Mouse (Mus musculus): Measurements from ENCODE around the gene Pgam2. TPM values are rescaled to one million over a fixed set of nuclear protein-coding genes. Genes with fewer than 3 reads are reported as not detected.
A peak's percentile ranks its signal among the peaks of the same experiment; 100 is the strongest.

Pgam2 gene
- total RNA-seq, 2 experiments from 2014 or later: 14.4 to 14.8 TPM

GRCm38 (mm10) chr11:5805711-5806110, 2.2 kb upstream of the Pgam2 start:
- DNase-seq: no peak

DNA sequence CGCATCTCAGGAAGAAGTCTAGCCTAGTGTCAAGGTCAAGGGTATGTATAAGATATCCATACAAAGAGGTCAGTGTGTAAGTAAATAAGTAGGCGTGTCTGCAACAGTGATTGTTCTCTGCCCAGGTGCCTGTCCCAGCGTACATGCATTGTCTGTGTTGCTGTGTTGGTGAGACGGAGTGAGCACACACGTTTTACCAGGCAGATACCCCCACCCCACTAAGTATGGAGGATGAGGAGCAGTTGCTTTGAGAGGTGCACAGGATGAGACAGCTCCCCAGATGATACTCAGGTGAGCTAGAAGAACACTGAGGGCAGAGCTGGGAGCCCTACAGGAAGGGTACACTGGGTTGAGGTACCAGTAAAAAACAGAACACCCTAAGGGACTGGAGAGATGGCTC, 641 bp upstream of the Pgam2 start:
- DNase-seq: no peak

GRCm38 (mm10) chr11:5802457-5803217, 896 bp downstream of the Pgam2 start:
- no peak for DNase-seq

DNA sequence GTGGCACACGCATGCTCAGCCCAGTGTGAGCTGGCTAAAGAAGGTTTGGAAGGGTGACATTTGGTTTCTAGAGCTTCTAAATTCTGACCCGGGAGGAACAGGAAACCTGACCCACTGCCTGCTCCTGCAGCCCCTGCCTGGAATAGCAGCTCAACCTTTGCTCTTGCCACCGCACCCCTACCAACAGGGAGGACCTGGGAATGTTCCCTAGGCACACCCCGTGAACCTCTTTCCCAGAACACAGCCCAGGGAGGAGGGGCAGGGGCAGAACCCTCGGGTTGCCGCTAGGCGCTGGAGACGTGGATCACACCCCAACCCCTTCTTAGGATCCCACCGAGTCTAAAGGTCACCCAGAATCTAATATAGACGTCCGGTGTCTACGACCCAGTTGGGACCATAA, 1.5 kb downstream of the Pgam2 start:
- DNase-seq: no peak

GRCm38 (mm10) chr11:5801511-5801910, 2.0 kb downstream of the Pgam2 start:
- DNase-seq: no peak

DNA sequence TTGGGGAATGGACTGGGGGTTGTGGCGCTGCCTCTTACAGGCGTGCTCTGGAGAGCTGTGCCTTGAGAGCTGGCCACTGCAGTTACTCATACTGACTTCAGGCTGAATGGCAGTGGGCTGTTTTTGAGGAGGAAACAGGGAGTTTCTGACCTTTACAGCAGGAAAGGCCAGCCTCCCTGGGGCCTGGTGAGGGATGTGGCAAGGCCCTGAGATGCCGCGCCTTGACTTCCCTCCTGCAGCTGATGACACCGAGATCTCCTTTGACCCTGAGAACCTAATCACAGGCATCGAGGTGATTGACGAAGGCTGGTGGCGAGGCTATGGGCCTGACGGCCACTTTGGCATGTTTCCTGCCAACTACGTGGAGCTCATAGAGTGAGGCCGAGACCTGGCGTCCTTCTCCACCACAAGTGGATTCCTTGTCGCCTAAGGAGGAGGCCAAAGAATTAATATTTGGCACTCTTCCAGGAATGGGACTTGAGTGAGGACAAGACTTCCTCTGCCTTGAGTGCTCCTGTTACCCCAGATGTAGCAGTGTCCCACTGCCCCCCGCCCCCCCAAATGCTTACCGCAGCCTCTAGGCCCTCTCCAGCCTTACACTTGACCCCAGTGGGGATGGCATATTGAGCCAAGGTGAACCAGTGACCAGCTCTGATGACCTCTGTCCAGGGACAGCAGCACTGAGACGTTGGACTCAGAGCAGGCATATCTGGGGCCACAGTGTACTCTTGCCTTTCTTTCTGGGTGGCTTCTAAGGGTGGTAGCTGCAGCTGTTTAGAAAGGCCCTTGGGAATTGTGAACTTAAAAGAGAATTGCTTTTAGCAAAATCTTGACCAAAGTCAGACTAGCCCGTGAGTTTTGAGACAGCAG, 3.7 kb downstream of the Pgam2 start:
- no peak for DNase-seq

- no peak for DNase-seq
Measured at GRCm38 (mm10) chr11:5797928-5798327, 5.6 kb downstream of the Pgam2 start.

- no peak for DNase-seq
Measured at GRCm38 (mm10) chr11:5797371-5797770, 6.2 kb downstream of the Pgam2 start.

GRCm38 (mm10) chr11:5796939-5797338, 6.6 kb downstream of the Pgam2 start:
- no peak for DNase-seq

DNA sequence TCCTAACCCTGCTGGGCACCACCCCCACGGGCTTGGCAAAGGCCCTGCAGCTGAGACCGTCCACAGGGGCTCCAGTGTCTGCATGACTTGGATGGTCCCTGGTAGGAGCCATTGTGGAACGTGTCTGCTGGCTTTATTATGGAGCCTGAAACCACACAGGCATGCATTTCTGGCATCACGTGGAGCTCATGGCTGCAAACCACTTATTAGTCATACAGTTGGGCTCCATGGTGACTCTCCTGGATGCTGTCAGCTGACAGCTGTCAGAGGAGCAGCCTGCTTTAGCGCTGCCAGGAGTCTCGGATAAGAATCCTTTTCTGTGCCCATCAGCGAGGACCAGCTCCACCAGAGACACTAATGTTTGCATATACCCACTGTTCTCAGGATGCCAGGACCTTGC, 7.8 kb downstream of the Pgam2 start:
- DNase-seq: peak; percentile 64 to 76

DNA sequence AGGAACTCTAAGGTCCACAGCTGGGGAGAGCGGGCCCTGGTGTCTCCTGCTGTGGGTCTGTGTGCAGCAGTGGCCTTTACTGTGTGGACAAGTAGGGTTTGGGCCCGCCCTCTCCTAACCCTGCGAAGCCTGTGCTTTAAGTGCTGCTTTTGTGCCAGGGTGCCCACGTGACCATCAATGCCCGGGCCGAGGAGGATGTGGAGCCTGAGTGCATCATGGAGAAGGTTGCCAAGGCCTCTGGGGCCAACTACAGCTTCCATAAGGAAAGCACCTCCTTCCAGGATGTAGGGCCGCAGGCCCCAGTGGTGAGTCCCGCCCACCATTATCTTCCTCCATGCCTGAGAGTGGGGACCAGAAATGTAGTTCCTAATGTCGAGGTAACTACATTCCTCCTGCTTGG, 8.2 kb downstream of the Pgam2 start:
- no peak for DNase-seq

DNA sequence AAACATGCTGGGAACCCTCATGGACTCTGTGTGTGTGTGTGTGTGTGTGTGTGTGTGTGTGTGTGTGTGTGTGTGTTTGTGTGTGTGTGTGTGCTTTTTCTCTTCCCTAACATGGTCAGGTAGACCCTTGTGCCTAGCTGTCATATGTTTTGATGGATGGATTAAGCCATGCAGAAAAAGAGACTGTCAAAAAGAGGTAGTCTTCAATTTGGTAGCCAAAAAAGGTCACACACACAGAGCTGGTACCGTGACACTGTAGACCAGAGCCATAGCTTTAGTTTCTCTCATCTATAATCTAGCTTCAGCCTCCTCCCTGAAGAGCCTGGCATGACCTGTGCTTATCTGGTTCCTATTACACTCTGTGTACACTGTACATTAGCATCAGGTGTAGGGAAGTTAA, 13.1 kb downstream of the Pgam2 start:
- no peak for DNase-seq

DNA sequence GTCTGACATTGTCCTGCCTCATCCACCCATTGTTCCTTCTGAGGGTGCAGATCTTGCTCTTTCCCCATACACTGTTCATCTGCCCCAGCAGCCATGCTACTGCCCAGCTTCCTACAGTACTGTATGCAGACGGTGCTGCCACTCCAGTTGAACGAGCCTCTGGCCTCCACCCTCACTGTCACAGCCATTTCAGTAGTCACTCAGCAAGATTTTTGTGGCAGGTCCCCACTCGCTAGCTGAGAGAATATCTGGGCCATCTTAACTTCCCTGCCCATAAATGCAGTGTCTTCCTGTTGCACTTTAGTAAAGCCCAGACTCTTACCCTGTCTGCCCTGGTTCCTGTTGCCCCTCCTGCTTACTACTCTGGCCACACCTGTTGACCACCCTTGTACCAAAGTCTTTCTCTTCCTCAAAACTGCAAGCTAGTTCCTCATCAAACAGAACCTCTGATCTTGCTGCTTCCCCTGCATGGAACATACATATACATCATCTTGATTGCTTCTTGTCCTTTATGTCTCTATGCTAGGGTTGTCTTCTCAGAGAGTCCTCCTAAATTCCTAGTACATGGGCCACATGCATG, 13.7 kb downstream of the Pgam2 start:
- DNase-seq: no peak

DNA sequence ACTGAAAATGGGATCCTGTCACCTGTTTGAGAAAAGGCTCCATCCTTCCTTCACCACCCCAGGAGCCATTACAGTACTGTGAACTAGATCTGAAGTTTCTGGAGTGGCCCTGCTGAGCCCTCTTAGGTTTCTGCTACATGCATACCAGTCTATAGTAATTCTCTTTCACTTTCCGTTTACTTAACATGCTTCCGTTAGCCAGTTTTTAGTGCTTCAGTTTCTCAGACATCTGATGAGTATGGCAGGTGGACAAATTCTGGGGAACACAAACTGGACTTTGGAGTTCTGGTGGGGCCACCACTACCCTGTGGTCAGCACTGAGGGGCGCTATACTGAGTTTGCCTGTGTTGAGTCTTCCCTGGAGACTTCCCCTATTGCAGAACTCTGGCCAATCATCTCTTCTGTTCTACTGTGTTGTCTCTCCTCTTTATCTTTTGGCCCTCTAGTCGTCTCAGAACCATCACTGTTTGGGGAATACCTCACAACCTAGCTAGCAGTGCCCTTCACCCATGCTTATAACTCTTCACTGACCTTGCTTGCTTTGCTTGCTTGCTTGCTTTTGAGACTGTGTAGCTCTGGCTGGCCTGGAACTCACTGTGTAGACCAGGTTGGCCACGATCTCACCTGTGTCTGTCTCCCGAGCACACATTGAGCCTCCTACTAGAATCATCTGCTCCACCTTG, 14.3 kb downstream of the Pgam2 start:
- DNase-seq: no peak

GRCm38 (mm10) chr11:5788056-5789014, 15.2 kb downstream of the Pgam2 start, which contains the start of gene Dbnl:
TSS of gene Dbnl (plus strand) at chr11:5788488.
- peak; percentile 95 for DNase-seq

DNA sequence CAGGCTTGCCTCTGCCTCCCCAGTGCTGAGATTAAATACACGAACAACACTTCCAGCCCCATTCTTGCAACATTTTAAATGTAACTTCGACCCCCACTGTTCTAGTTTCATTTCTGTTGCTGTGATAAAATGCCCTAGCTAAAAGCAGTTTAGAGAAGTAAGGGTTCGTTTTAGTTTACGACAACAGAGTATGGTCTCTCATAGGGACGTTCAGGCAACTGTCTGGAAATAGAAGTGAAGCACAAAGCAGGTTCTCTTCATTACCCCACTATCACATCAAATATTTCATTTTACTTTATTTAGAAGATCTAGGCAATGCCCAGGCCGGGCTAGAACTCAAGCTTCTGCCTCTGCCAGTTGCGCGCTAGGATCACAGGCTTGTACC, 15.9 kb downstream of the Pgam2 start:
- DNase-seq: no peak

DNA sequence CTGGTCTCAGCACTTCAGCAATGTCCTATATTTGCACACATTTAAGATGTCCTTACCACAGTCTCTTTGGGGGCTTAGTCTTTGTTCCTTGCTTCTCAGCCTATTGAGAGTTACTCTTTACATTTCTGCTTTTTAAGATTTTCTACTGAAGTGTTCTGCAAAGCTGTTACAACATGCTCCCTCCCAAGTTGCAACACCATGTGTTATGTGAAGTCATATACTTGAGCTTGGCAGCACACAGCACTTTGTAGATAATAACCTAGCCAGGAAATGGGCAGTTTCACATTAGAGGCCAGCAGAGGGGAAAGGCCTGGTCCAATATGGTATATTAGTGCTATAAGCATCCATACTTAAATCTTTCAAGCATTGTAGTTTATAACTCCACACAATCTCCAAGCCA, 17.8 kb downstream of the Pgam2 start:
- no peak for DNase-seq

DNA sequence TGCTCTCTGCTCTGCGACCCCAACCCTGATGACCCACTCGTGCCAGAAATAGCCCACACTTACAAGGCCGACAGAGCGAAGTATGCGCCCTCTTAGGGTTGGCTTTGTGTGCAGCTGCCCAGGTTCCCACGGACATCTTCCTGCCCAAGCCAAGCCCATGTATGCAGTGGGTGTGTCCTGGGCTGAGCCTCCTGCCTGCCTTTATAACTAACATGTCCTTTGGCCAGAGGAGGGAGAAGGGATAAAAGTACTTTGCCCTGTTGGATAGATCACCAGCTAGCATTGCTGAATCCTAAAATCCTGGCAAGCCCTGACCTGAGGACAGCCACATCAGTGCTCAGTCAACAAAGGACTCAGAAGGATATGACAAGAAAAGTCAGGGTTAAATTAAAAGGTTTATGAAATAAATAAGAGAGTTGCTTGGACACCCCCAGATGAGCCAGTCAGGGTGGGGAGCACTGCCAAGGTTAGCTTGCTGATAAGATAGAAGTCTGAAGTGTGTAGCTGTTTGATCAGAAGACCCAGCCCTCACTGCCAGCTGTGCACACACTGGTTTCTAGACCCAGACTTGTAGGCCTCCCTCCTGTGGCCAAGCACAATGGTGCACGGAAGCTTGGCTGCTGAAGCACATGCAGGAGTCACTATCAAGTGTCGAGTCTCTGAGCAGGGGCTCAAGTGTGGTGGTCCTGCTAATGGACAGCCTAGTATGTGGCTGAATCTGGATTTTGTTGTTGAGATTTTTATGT, 21.2 kb downstream of the Pgam2 start:
- DNase-seq: no peak

DNA sequence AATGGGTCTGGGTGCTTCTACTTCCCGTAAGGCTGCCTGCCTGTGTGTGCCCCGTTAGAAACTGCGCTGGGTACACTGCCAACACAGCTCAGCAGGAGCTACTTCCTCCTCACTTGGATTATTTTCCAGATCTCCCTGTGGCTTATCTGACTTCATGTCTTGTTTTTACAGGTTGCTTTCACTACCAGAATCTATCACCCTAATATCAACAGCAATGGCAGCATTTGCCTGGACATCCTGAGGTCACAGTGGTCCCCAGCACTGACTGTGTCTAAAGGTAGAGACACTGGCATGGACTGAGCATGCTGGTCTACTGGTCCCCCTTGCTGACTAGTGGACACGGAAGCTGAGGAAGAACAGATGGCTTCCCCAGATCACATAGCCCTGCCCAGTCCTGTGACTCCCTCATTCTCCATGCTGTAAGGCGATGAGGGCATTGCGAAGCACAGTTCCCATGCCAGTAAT, 23.5 kb downstream of the Pgam2 start:
- DNase-seq: no peak

DNA sequence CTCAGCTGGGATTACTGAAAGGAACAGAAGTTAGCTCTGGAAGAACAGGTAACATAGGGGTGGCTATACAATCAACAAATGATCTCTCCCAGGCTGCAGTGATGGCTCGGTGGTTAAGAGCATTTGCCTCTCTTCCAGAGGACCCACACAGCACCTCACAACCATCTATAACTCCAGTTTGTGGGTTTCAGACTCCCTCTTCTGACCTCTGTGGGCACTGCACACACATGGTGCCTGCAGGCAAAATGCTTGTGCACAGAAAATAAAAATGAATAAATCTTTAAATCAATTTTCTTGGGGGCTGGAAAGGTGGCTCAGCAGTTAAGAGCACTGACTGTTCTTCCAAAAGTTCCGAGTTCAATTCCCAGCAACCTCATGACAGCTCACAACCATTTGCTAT, 25.1 kb downstream of the Pgam2 start:
- DNase-seq: no peak

- no peak for DNase-seq
Measured at GRCm38 (mm10) chr11:5766019-5766418, 37.5 kb downstream of the Pgam2 start.

Measured in layer of hippocampus, postnatal 36 days (tissue).